Mouse (Mus musculus) kidney, adult 2 months (tissue): ENCODE results near the gene Rnf185.

Experiments used
- CTCF ChIP-seq: fragments of 200-500 bp; conservative IDR thresholded peaks from 2 replicates; pipeline ENCODE4 v1.5.1; 2011; ENCODE audit warnings: low read depth, mild to moderate bottlenecking, control low read depth, low read length, moderate library complexity, mixed read lengths; ENCODE audit not compliant: insufficient read depth, insufficient read length
- POLR2A ChIP-seq: fragments of 200-500 bp; IDR thresholded peaks from one replicate; pipeline ENCODE4 v1.6.1; 2011; ENCODE audit warnings: low read depth, low read length, control low read depth

DNA sequence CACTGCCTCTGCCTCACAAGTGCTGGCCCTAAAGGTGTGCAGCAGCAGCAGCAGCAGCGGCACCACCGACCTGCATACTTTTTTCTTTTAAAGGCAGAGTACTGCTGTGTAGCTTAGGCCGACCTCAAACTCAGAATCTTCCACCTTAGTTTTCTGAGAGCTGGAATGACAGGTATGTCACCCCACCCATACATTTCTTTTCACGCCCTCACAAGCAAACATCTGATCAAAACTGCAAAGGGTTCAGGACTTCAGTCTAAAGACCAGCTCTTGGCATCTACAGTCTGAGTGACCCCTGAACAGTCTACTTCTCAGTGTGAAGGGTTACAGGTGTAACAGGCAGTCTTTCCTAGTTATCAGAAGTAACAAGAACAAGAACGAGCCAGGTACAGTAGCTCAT is 61.4 kb downstream of the Rnf185 start:
- TF ChIP-seq CTCF (no peak), POLR2A (no peak)
